In genomic region chr3:88949786-88950575, GRCm38 (mm10) we compare ENCODE assay signal across 8 mouse cellular contexts. TPM values are rescaled to one million over a fixed set of nuclear protein-coding genes. Genes with fewer than 3 reads are reported as not detected.
DNase-seq lines count a peak whose midpoint lies in the region; TF ChIP-seq lines count a peak whose summit lies in the region.

No protein-coding gene starts in this region.

- H3K36me3 ChIP-seq in megakaryocyte, embryonic 14.5 days (replicated peaks; ENCODE audit: low read length): no peaks in the 10 kb centered on the region

- DNase-seq in adipocyte (ENCODE audit: low spot score): peak; percentile 96
- peak; percentile 83 to 88 for DNase-seq in gastrocnemius, adult 8-10 months (ENCODE audit: low spot score in 2 of 2)
- DNase-seq in hindlimb bud, embryonic 11.5 days (ENCODE audit: extremely low spot score, low read depth, low spot score): peak; percentile 35
- DNase-seq in left cerebral cortex, adult 9 months (ENCODE audit: low spot score in 2 of 2): peak; percentile 54 to 78
- DNase-seq in right cerebral cortex, adult 2 months (ENCODE audit: low spot score in 2 of 2): peak; percentile 78 to 81
- peak; percentile 80 for DNase-seq in urinary bladder, postnatal 10 days (ENCODE audit: low spot score)

- H3K4me3 ChIP-seq in cortical plate, adult 2 months (ENCODE audit: insufficient read depth, low read length): peak overlapping the region; percentile 97
- H3K4me3 ChIP-seq in megakaryocyte, embryonic 14.5 days (replicated peaks): peak overlapping the region; percentile 99

- TF ChIP-seq CTCF in cortical plate, adult 2 months (IDR thresholded peaks at IDR 0.05; ENCODE audit: extremely low read depth, insufficient read depth, low read length): no peak

- no peaks in the 10 kb centered on the region for H3K4me1 ChIP-seq in cortical plate, adult 2 months (ENCODE audit: control insufficient read depth, insufficient read depth, low read length)
- peaks cover 52% of the 10 kb centered on the region for H3K4me1 ChIP-seq in megakaryocyte, embryonic 14.5 days

- peak overlapping the region; percentile 95 for H3K27ac ChIP-seq in cortical plate, adult 2 months (ENCODE audit: insufficient read depth, low read length)

- no peaks in the 10 kb centered on the region for H3K27me3 ChIP-seq in megakaryocyte, embryonic 14.5 days (replicated peaks)

- TF ChIP-seq POLR2A in cortical plate, adult 2 months (IDR thresholded peaks at IDR 0.05; ENCODE audit: extremely low read depth, insufficient read depth, low read length): peak; percentile 84

- no peaks in the 10 kb centered on the region for H3K9me3 ChIP-seq in megakaryocyte, embryonic 14.5 days

RNA-seq across cellular contexts. Expression of gene Ash1l, which starts 0.4 kb away (rescaled TPM):
- 32.6 and 32.8 TPM in 2 replicates for polyA plus RNA-seq in cortical plate, adult 2 months (2012; rRNA removed)
- total RNA-seq in gastrocnemius, adult 8-10 months (2022): 10 to 100 TPM; 29.8 to 38.9 (median 33.9) TPM
- polyA plus RNA-seq in megakaryocyte, embryonic 14.5 days (2012; ENCODE audit: insufficient read depth, low replicate concordance): 0.45 and 0.95 TPM in 2 replicates

RNA-seq across cellular contexts. Expression of gene Dap3, which starts 1.0 kb away (rescaled TPM):
- polyA plus RNA-seq in cortical plate, adult 2 months (2012; rRNA removed): 135 and 136 TPM in 2 replicates
- total RNA-seq in gastrocnemius, adult 8-10 months (2022): 10 to 100 TPM; 56.7 to 77.4 (median 71.4) TPM
- 21.0 and 86.4 TPM in 2 replicates for polyA plus RNA-seq in megakaryocyte, embryonic 14.5 days (2012; ENCODE audit: insufficient read depth, low replicate concordance)

RNA-seq across cellular contexts. Expression of gene Msto1, which starts 36.2 kb away (rescaled TPM):
- polyA plus RNA-seq in cortical plate, adult 2 months (2012; rRNA removed): 30.9 and 35.4 TPM in 2 replicates
- 1 to 10 TPM; 6.6 to 8.3 (median 7.7) TPM for total RNA-seq in gastrocnemius, adult 8-10 months (2022)
- 11.3 and 22.7 TPM in 2 replicates for polyA plus RNA-seq in megakaryocyte, embryonic 14.5 days (2012; ENCODE audit: insufficient read depth, low replicate concordance)

Comparison
In these comparisons a context has a peak if more than half of its experiments do, and no peak if none do; other contexts are left out.
1. Peak in every context shown above with its lines: DNase-seq, H3K4me3 ChIP-seq and H3K27ac ChIP-seq.
2. DNase-seq: peak in every context shown above with its lines; median percentile 96 in adipocyte; 86 in gastrocnemius, adult 8-10 months; 80 in urinary bladder, postnatal 10 days; 80 in right cerebral cortex, adult 2 months; 66 in left cerebral cortex, adult 9 months; 35 in hindlimb bud, embryonic 11.5 days.
3. RNA of gene Ash1l, which starts 0.4 kb away (polyA plus RNA-seq): 32.6 to 32.8 TPM in cortical plate, adult 2 months; 0.45 to 0.95 TPM in megakaryocyte, embryonic 14.5 days; every median in the first group is over 10 times any median in the second.